Mouse (Mus musculus) heart, postnatal 4 days (tissue): ENCODE results near the gene Unc93a. TPM values are rescaled to one million over a fixed set of nuclear protein-coding genes. Genes with fewer than 3 reads are reported as not detected.
"Not testable (repeated sequence)": the region's sequence is repeated elsewhere in the genome, so short reads cannot be mapped to it uniquely, and the experiment has no call there.

Experiments
- DNase-seq: peaks from one replicate; pipeline ENCODE4 v3.0.0; 2021
- total RNA-seq, 2 experiments: library from RNA; stranded (reverse); gene quantifications; 2 replicates each; pipeline ENCODE4 v1.2.3; 2021

The Unc93a gene
- total RNA-seq, 2 experiments from 2014 or later = not detected

DNA sequence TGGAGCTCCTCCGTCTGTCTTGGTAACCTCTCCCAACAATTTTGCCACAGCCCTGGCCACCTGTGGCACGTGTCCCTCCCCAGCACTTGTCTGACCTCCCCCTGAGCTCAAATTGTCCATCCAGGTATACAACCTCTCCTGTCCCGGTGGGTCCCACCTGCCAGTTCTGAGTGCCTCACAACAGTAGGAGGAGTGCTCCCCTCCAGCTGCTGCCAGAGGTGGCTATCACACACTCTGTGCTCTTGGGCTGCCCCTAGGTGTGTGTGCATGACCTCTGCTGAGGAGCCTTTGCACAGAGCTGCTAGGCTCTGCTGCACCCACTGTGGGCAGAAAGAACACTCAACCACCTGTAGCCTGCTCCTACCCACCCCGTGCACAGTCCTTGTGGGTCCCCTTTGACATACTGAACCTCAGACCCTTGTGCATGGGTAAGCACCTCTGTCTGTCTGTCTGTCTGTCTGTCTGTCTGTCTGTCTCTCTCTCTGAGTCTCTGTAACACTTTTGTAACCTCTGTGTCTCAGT, 63.7 kb downstream of the Unc93a start:
- not testable (repeated sequence) for DNase-seq

DNA sequence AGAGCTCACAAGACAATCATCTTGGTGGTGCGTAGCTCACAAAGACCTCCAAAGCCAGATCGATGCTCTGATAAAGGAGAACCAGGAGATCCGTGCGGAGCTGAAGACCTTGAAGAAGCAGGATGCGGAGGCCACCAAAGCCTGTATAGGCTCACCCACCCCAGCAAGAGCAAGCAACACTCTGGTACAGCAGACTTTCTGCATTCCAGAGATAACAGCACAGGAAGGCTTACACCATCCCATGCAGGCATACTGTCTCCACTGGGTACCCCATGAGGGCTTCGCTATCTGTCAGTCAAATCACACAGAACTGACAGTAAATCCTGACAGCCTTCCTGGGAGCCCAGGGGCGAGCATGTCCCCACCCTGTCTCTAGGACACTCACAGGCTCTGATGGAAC, 68.7 kb downstream of the Unc93a start:
- not testable (repeated sequence) for DNase-seq

DNA sequence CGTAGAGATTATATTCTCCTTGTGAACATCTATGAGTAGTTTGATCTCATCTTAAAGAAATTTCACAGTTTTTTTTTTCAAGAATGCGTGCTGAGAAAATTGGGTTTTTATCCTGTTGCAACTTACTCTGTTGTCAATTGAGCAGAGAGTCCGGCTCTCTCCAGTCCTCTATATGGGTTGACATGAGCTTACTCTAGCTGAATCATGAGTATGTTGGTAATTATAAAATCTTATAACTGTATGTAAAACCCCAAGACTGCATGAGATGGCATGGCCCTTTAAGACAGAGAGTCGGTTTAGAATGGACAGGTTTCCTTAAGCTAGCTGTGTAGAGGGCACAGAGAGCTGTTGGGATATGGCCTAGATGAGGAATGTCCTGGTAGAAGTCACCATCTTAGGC, 70.8 kb downstream of the Unc93a start, which contains the start of gene Tcp10b:
Tcp10b (plus strand) TSS at position 301 of the 400 bp plus-strand sequence.
- DNase-seq = not testable (repeated sequence)

Other genes with a start within 250 kb of the Unc93a start
- gene Pnldc1, start 221.6 kb downstream of the Unc93a start, total RNA-seq = 1 to 10 TPM; 1.5 to 1.8 TPM
- 100 to 1,000 TPM; 292 to 296 TPM for gene Tcp1, start 216.1 kb downstream of the Unc93a start, total RNA-seq
- 100 to 1,000 TPM; 162 to 168 TPM for gene Mrpl18, start 215.5 kb downstream of the Unc93a start, total RNA-seq
- gene Acat3, start 191.2 kb downstream of the Unc93a start, total RNA-seq = not detected
- 10 to 100 TPM; 20.3 to 21.1 TPM for gene Acat2, start 171.1 kb downstream of the Unc93a start, total RNA-seq
- 10 to 100 TPM; 54.9 to 56.8 TPM for gene Wtap, start 137.6 kb downstream of the Unc93a start, total RNA-seq
- gene Sod2, start 125.0 kb downstream of the Unc93a start, total RNA-seq = 100 to 1,000 TPM; 589 to 631 TPM
- under 1 TPM in 1 of 2 experiments, not detected in 1; 0.23 TPM for gene Gpr31b, start 79.5 kb downstream of the Unc93a start, total RNA-seq
- gene Tcp10b, start 70.7 kb downstream of the Unc93a start, total RNA-seq = 1 to 10 TPM in 1 of 2 experiments, under 1 TPM in 1; 0.34 to 1.2 TPM
- gene Smok2a, start 89.4 kb upstream of the Unc93a start, total RNA-seq = not detected
- not detected for gene Smok2b, start 98.4 kb upstream of the Unc93a start, total RNA-seq
- not detected for gene Tcp10c, start 222.8 kb upstream of the Unc93a start, total RNA-seq